Mouse (Mus musculus): ENCODE data around the gene Olfr735. TPM values are rescaled to one million over a fixed set of nuclear protein-coding genes. Genes with fewer than 3 reads are reported as not detected.

The Olfr735 gene
- not detected in 2 replicates for polyA plus RNA-seq (2014; fragmentation: Nextera tagmentation; extraction: Ambion mirVana)

- no peak within 1 kb of the TSS for H3K27ac ChIP-seq (ENCODE audit: low read depth, low read length)
- H3K4me2 ChIP-seq = no peak within 1 kb of the TSS
- no peak for ATAC-seq (replicated peaks; ENCODE audit: insufficient number of reproducible peaks, low FRiP score, low TSS enrichment)
- no peaks in the 10 kb centered on the region for H3K4me1 ChIP-seq (ENCODE audit: control insufficient read depth, insufficient read depth, low read length)
- H3K36me3 ChIP-seq (ENCODE audit: control insufficient read depth, insufficient read depth, low read length) = no peaks in the 10 kb centered on the region
- H3K9me3 ChIP-seq (replicated peaks; ENCODE audit: control insufficient read depth, low read length) = no peaks in the 10 kb centered on the region
- H3K4me3 ChIP-seq (ENCODE audit: low read depth, low read length) = no peak within 1 kb of the TSS
- no peaks in the 10 kb centered on the region for H3K27me3 ChIP-seq (ENCODE audit: control insufficient read depth, insufficient read depth, low read length)
- 90% methylated on average over 2 of the region's 2 CpGs for WGBS (ENCODE audit: insufficient replicate concordance)
- H3K9ac ChIP-seq (ENCODE audit: low read depth, low read length) = no peak within 1 kb of the TSS
Observed at GRCm38 (mm10) chr14:50348796-50349195, at the start of gene Olfr735. Olfr735 (minus strand) TSS chr14:50348872.

- Histone ChIP-seq H3K27ac (ENCODE audit: low read depth, low read length) (no peak within 1 kb of the TSS), H3K4me3 (ENCODE audit: low read depth, low read length) (no peak within 1 kb of the TSS), H3K9me3 (replicated peaks; ENCODE audit: control insufficient read depth, low read length) (no peaks in the 10 kb centered on the region), H3K4me2 (no peak within 1 kb of the TSS), H3K4me1 (ENCODE audit: control insufficient read depth, insufficient read depth, low read length) (no peaks in the 10 kb centered on the region), H3K9ac (ENCODE audit: low read depth, low read length) (no peak within 1 kb of the TSS), H3K27me3 (ENCODE audit: control insufficient read depth, insufficient read depth, low read length) (no peaks in the 10 kb centered on the region), H3K36me3 (ENCODE audit: control insufficient read depth, insufficient read depth, low read length) (no peaks in the 10 kb centered on the region)
- WGBS (ENCODE audit: insufficient replicate concordance) = 80% methylated on average over 2 of the region's 2 CpGs
- ATAC-seq (replicated peaks; ENCODE audit: insufficient number of reproducible peaks, low FRiP score, low TSS enrichment) = no peak
Observed at GRCm38 (mm10) chr14:50380863-50381262, 32.2 kb upstream of the Olfr735 start, which contains the start of gene Olfr736. Olfr736 (plus strand) TSS chr14:50381163.

- Histone ChIP-seq H3K4me3 (ENCODE audit: low read depth, low read length) (no peak overlapping the region), H3K9ac (ENCODE audit: low read depth, low read length) (no peak overlapping the region), H3K4me1 (ENCODE audit: control insufficient read depth, insufficient read depth, low read length) (no peaks in the 10 kb centered on the region), H3K36me3 (ENCODE audit: control insufficient read depth, insufficient read depth, low read length) (no peaks in the 10 kb centered on the region), H3K27ac (ENCODE audit: low read depth, low read length) (no peak overlapping the region), H3K9me3 (replicated peaks; ENCODE audit: control insufficient read depth, low read length) (no peaks in the 10 kb centered on the region), H3K4me2 (no peak overlapping the region), H3K27me3 (ENCODE audit: control insufficient read depth, insufficient read depth, low read length) (no peaks in the 10 kb centered on the region)
- WGBS (ENCODE audit: insufficient replicate concordance) = 71% methylated on average over 2 of the region's 2 CpGs
- ATAC-seq (replicated peaks; ENCODE audit: insufficient number of reproducible peaks, low FRiP score, low TSS enrichment) = no peak
Observed at GRCm38 (mm10) chr14:50363561-50363960, 14.9 kb upstream of the Olfr735 start.

- Histone ChIP-seq H3K36me3 (ENCODE audit: control insufficient read depth, insufficient read depth, low read length) (no peaks in the 10 kb centered on the region), H3K4me1 (ENCODE audit: control insufficient read depth, insufficient read depth, low read length) (no peaks in the 10 kb centered on the region), H3K9me3 (replicated peaks; ENCODE audit: control insufficient read depth, low read length) (no peaks in the 10 kb centered on the region), H3K27ac (ENCODE audit: low read depth, low read length) (no peak overlapping the region), H3K27me3 (ENCODE audit: control insufficient read depth, insufficient read depth, low read length) (no peaks in the 10 kb centered on the region), H3K4me3 (ENCODE audit: low read depth, low read length) (no peak overlapping the region), H3K4me2 (no peak overlapping the region), H3K9ac (ENCODE audit: low read depth, low read length) (no peak overlapping the region)
- ATAC-seq (replicated peaks; ENCODE audit: insufficient number of reproducible peaks, low FRiP score, low TSS enrichment) = no peak
- 68% methylated on average over 3 of the region's 3 CpGs for WGBS (ENCODE audit: insufficient replicate concordance)
Observed at GRCm38 (mm10) chr14:50360480-50360879, 11.8 kb upstream of the Olfr735 start.

- no peak for ATAC-seq (replicated peaks; ENCODE audit: insufficient number of reproducible peaks, low FRiP score, low TSS enrichment)
- Histone ChIP-seq H3K36me3 (ENCODE audit: control insufficient read depth, insufficient read depth, low read length) (no peaks in the 10 kb centered on the region), H3K27ac (ENCODE audit: low read depth, low read length) (no peak within 1 kb of the TSS), H3K27me3 (ENCODE audit: control insufficient read depth, insufficient read depth, low read length) (no peaks in the 10 kb centered on the region), H3K9me3 (replicated peaks; ENCODE audit: control insufficient read depth, low read length) (no peaks in the 10 kb centered on the region), H3K4me3 (ENCODE audit: low read depth, low read length) (no peak within 1 kb of the TSS), H3K4me2 (no peak within 1 kb of the TSS), H3K9ac (ENCODE audit: low read depth, low read length) (no peak within 1 kb of the TSS), H3K4me1 (ENCODE audit: control insufficient read depth, insufficient read depth, low read length) (no peaks in the 10 kb centered on the region)
- 74% methylated on average over 2 of the region's 2 CpGs for WGBS (ENCODE audit: insufficient replicate concordance)
Observed at GRCm38 (mm10) chr14:50357593-50357992, 8.9 kb upstream of the Olfr735 start, which contains the start of gene Tlr11. Tlr11 (plus strand) TSS chr14:50357914.

- 64% methylated on average over 2 of the region's 2 CpGs for WGBS (ENCODE audit: insufficient replicate concordance)
- no peaks in the 10 kb centered on the region for H3K9me3 ChIP-seq (replicated peaks; ENCODE audit: control insufficient read depth, low read length)
- H3K4me1 ChIP-seq (ENCODE audit: control insufficient read depth, insufficient read depth, low read length) = no peaks in the 10 kb centered on the region
- ATAC-seq (replicated peaks; ENCODE audit: insufficient number of reproducible peaks, low FRiP score, low TSS enrichment) = no peak
- no peak overlapping the region for H3K27ac ChIP-seq (ENCODE audit: low read depth, low read length)
- no peaks in the 10 kb centered on the region for H3K27me3 ChIP-seq (ENCODE audit: control insufficient read depth, insufficient read depth, low read length)
- no peak overlapping the region for H3K4me2 ChIP-seq
- H3K9ac ChIP-seq (ENCODE audit: low read depth, low read length) = no peak overlapping the region
- no peaks in the 10 kb centered on the region for H3K36me3 ChIP-seq (ENCODE audit: control insufficient read depth, insufficient read depth, low read length)
- H3K4me3 ChIP-seq (ENCODE audit: low read depth, low read length) = no peak overlapping the region
Observed at GRCm38 (mm10) chr14:50356725-50357124, 8.1 kb upstream of the Olfr735 start.

GRCm38 (mm10) chr14:50352438-50352837 is 3.8 kb upstream of the Olfr735 start:
- Histone ChIP-seq H3K27me3 (ENCODE audit: control insufficient read depth, insufficient read depth, low read length) (no peaks in the 10 kb centered on the region), H3K9ac (ENCODE audit: low read depth, low read length) (no peak overlapping the region), H3K9me3 (replicated peaks; ENCODE audit: control insufficient read depth, low read length) (no peaks in the 10 kb centered on the region), H3K27ac (ENCODE audit: low read depth, low read length) (no peak overlapping the region), H3K4me3 (ENCODE audit: low read depth, low read length) (no peak overlapping the region), H3K4me1 (ENCODE audit: control insufficient read depth, insufficient read depth, low read length) (no peaks in the 10 kb centered on the region), H3K36me3 (ENCODE audit: control insufficient read depth, insufficient read depth, low read length) (no peaks in the 10 kb centered on the region), H3K4me2 (no peak overlapping the region)
- whole genome bisulfite sequencing (ENCODE audit: insufficient replicate concordance) = 51% methylated on average over 3 of the region's 3 CpGs
- no peak for ATAC-seq (replicated peaks; ENCODE audit: insufficient number of reproducible peaks, low FRiP score, low TSS enrichment)

GRCm38 (mm10) chr14:50326661-50327060 is 22.0 kb downstream of the Olfr735 start, which contains the start of gene Olfr734:
Olfr734 (minus strand) TSS chr14:50326761.
- H3K4me3 ChIP-seq (ENCODE audit: low read depth, low read length) = no peak within 1 kb of the TSS
- no peaks in the 10 kb centered on the region for H3K36me3 ChIP-seq (ENCODE audit: control insufficient read depth, insufficient read depth, low read length)
- WGBS (ENCODE audit: insufficient replicate concordance) = 71% methylated on average over 1 of the region's 1 CpGs
- no peak within 1 kb of the TSS for H3K27ac ChIP-seq (ENCODE audit: low read depth, low read length)
- H3K9ac ChIP-seq (ENCODE audit: low read depth, low read length) = no peak within 1 kb of the TSS
- H3K9me3 ChIP-seq (replicated peaks; ENCODE audit: control insufficient read depth, low read length) = no peaks in the 10 kb centered on the region
- H3K27me3 ChIP-seq (ENCODE audit: control insufficient read depth, insufficient read depth, low read length) = no peaks in the 10 kb centered on the region
- no peaks in the 10 kb centered on the region for H3K4me1 ChIP-seq (ENCODE audit: control insufficient read depth, insufficient read depth, low read length)
- ATAC-seq (replicated peaks; ENCODE audit: insufficient number of reproducible peaks, low FRiP score, low TSS enrichment) = no peak
- H3K4me2 ChIP-seq = no peak within 1 kb of the TSS

GRCm38 (mm10) chr14:50301422-50301821 is 47.2 kb downstream of the Olfr735 start, which contains the start of gene Olfr733:
Olfr733 (minus strand) TSS chr14:50301522.
- no peaks in the 10 kb centered on the region for H3K27me3 ChIP-seq (ENCODE audit: control insufficient read depth, insufficient read depth, low read length)

More at GRCm38 (mm10) chr14:50301422-50301821, 47.2 kb downstream of the Olfr735 start, which contains the start of gene Olfr733:
- Histone ChIP-seq H3K4me3 (ENCODE audit: low read depth, low read length) (no peak within 1 kb of the TSS), H3K9me3 (replicated peaks; ENCODE audit: control insufficient read depth, low read length) (no peaks in the 10 kb centered on the region), H3K27ac (ENCODE audit: low read depth, low read length) (no peak within 1 kb of the TSS), H3K4me1 (ENCODE audit: control insufficient read depth, insufficient read depth, low read length) (no peaks in the 10 kb centered on the region), H3K36me3 (ENCODE audit: control insufficient read depth, insufficient read depth, low read length) (no peaks in the 10 kb centered on the region), H3K9ac (ENCODE audit: low read depth, low read length) (no peak within 1 kb of the TSS), H3K4me2 (no peak within 1 kb of the TSS)
- ATAC-seq (replicated peaks; ENCODE audit: insufficient number of reproducible peaks, low FRiP score, low TSS enrichment) = no peak

All from heart, embryonic 11.5 days (tissue).